Mouse (Mus musculus): ENCODE results near the gene Agap1. TPM values are rescaled to one million over a fixed set of nuclear protein-coding genes. Genes with fewer than 3 reads are reported as not detected.

Agap1 gene
- polyA plus RNA-seq, 1 experiment from 2014 or later, result 8.7 TPM

DNA sequence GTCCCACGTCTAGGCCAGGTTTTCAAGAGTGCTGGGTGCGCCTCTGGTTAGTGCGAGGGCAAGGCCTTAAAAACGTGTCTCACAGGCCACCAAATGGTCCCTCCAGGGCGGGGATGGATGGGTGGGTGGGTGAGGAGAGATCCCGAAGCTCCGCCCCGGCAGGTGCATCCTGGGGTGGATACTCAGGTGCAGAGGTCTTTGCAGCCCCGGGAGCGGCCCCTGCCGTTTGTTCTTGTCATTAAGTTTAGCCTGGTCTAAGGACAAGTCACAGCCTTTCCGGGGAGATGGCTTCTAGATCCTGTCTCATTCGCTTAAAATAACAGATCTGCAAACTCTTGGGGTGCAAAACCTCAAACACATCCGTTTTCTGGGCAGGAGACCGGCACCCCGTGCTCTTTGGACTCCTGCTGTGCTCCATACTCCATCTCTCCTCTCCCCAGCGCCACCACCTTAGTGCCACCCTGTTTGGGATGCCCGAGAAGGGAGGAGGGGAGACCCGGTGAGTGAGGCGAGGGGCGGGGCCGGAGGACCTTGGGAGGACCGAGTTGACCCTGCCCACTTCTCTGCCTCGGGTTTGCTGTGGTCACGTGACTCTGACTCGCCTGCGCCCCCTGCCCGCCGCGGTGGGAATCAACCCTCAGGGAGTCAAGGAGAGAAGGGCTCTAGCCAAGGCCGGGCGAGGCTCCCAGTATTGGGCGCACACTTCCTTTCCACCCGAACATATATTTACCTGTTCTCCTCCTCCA is 485.5 kb downstream of the Agap1 start:
- H3K4me1 ChIP-seq (ENCODE audit: insufficient read depth, low read depth, low read length), result no peaks in the 10 kb centered on the region; the same call in 1 of the 2 replicates
- peak; percentile 84 for DNase-seq (ENCODE audit: low spot score)
- no peak for TF ChIP-seq EP300 (IDR thresholded peaks at IDR 0.05)
- peak; percentile 88 for TF ChIP-seq CTCF (IDR thresholded peaks at IDR 0.05)
- H3K36me3 ChIP-seq (ENCODE audit: insufficient read depth, low read length), result no peaks in the 10 kb centered on the region
- no peak overlapping the region for H3K27ac ChIP-seq (ENCODE audit: low read length)
- peaks cover 71% of the 10 kb centered on the region for H3K27me3 ChIP-seq (replicated peaks; ENCODE audit: insufficient read depth, low read length)
- no peak overlapping the region for H3K4me3 ChIP-seq (ENCODE audit: low read depth, low read length)
- no peak overlapping the region for H3K9ac ChIP-seq (replicated peaks; ENCODE audit: low read depth)
- WGBS, result 4% methylated on average over 33 of the region's 34 CpGs
- peak; percentile 59 for ATAC-seq
- no peaks in the 10 kb centered on the region for H3K9me3 ChIP-seq (ENCODE audit: low read length)
- H3K4me2 ChIP-seq (replicated peaks; ENCODE audit: low read depth, low read length), result no peak overlapping the region

DNA sequence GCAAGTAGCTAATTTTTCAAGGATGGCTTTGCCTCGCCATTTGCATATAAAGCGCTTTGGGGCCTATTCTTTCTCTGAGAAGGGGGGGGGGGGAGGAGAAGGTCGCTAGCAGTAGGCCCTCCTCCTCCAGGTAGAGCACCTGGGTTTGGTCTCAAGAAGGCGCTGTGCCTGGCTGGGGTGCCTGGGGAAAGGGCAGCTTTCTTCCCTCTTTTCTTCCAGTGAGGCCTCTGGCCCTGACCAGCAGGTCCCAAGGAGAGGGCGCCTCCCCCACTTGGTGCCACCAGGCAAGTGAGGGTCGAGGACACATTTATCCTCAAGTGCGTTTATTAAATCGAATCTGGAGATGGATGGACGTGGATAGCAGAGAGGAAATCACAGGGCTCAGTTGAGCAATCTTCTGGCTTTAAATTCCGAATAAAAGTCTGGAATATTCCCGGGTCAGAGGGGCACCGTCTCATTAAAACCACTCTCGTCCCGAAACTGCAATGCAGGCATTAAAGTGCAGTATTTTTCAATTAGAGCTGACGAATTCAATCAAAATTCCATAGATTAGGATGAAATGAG is 486.4 kb downstream of the Agap1 start:
- H3K36me3 ChIP-seq (ENCODE audit: insufficient read depth, low read length), result no peaks in the 10 kb centered on the region
- 18% methylated on average over 15 of the region's 15 CpGs for WGBS
- DNase-seq (ENCODE audit: low spot score) (no peak), ATAC-seq (no peak)
- no peak overlapping the region for H3K4me3 ChIP-seq (ENCODE audit: low read depth, low read length)
- H3K4me1 ChIP-seq (ENCODE audit: insufficient read depth, low read depth, low read length), result no peaks in the 10 kb centered on the region; the same call in 1 of the 2 replicates
- H3K9ac ChIP-seq (replicated peaks; ENCODE audit: low read depth), result no peak overlapping the region
- no peaks in the 10 kb centered on the region for H3K9me3 ChIP-seq (ENCODE audit: low read length)
- H3K4me2 ChIP-seq (replicated peaks; ENCODE audit: low read depth, low read length), result no peak overlapping the region
- no peak overlapping the region for H3K27ac ChIP-seq (ENCODE audit: low read length)
- TF ChIP-seq CTCF (IDR thresholded peaks at IDR 0.05) (no peak), EP300 (IDR thresholded peaks at IDR 0.05) (no peak)
- H3K27me3 ChIP-seq (replicated peaks; ENCODE audit: insufficient read depth, low read length), result peaks cover 62% of the 10 kb centered on the region

GRCm38 (mm10) chr1:89941701-89942381 is 487.2 kb downstream of the Agap1 start:
- TF ChIP-seq CTCF (IDR thresholded peaks at IDR 0.05) (no peak), EP300 (IDR thresholded peaks at IDR 0.05) (no peak)
- Histone ChIP-seq H3K27ac (ENCODE audit: low read length) (no peak overlapping the region), H3K4me2 (replicated peaks; ENCODE audit: low read depth, low read length) (0 out of 2 replicates have a peak overlapping the region, but pooled peaks have one; percentile 25), H3K9ac (replicated peaks; ENCODE audit: low read depth) (no peak overlapping the region), H3K27me3 (replicated peaks; ENCODE audit: insufficient read depth, low read length) (peaks cover 54% of the 10 kb centered on the region), H3K4me3 (ENCODE audit: low read depth, low read length) (no peak overlapping the region; the same call in 1 of the 2 replicates), H3K4me1 (ENCODE audit: insufficient read depth, low read depth, low read length) (no peaks in the 10 kb centered on the region; the same call in 1 of the 2 replicates), H3K36me3 (ENCODE audit: insufficient read depth, low read length) (no peaks in the 10 kb centered on the region), H3K9me3 (ENCODE audit: low read length) (no peaks in the 10 kb centered on the region)
- ATAC-seq (no peak), DNase-seq (ENCODE audit: low spot score) (no peak)
- 2% methylated on average over 39 of the region's 40 CpGs for WGBS

DNA sequence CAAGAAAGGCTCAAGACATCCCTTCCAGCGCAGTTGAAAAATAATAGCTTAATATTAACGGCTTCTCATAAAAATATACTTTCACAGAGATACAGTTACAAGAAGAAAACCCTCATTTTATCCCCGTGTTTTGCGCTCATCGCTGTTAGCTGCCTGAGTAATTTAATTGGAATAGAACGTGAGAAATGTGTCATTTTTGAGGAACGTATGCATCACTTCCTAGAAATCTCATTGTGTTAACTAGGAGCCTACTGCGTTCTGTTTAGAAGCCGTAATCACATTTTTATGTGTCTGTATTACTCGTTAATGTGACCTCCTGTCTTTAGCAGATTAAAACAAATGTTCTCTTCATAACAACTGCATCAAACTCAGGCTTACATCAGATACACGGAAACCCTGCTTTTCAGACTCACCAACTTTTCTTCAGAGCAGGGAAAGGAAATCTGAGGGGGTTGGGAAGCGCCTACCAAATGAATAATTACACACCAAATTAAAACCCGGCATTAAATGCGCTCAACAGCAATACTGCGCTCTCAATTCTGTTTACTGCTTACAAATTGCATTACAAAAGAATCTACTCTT is 487.9 kb downstream of the Agap1 start:
- no peak for TF ChIP-seq EP300 (IDR thresholded peaks at IDR 0.05)
- no peak for TF ChIP-seq CTCF (IDR thresholded peaks at IDR 0.05)
- no peaks in the 10 kb centered on the region; the same call in 1 of the 2 replicates for H3K4me1 ChIP-seq (ENCODE audit: insufficient read depth, low read depth, low read length)
- no peaks in the 10 kb centered on the region for H3K36me3 ChIP-seq (ENCODE audit: insufficient read depth, low read length)
- H3K4me2 ChIP-seq (replicated peaks; ENCODE audit: low read depth, low read length), result 0 out of 2 replicates have a peak overlapping the region, but pooled peaks have one; percentile 25
- no peak overlapping the region for H3K9ac ChIP-seq (replicated peaks; ENCODE audit: low read depth)
- no peak for DNase-seq (ENCODE audit: low spot score)
- peaks cover 48% of the 10 kb centered on the region for H3K27me3 ChIP-seq (replicated peaks; ENCODE audit: insufficient read depth, low read length)
- no peak overlapping the region for H3K4me3 ChIP-seq (ENCODE audit: low read depth, low read length)
- no peaks in the 10 kb centered on the region for H3K9me3 ChIP-seq (ENCODE audit: low read length)
- H3K27ac ChIP-seq (ENCODE audit: low read length), result no peak overlapping the region
- ATAC-seq, result no peak
- WGBS, result 9% methylated on average over 15 of the region's 15 CpGs

GRCm38 (mm10) chr1:89943202-89943601 is 488.6 kb downstream of the Agap1 start:
- DNase-seq (ENCODE audit: low spot score), result peak; percentile 80
- Histone ChIP-seq H3K4me1 (ENCODE audit: insufficient read depth, low read depth, low read length) (no peaks in the 10 kb centered on the region; the same call in 1 of the 2 replicates), H3K27me3 (replicated peaks; ENCODE audit: insufficient read depth, low read length) (peaks cover 42% of the 10 kb centered on the region), H3K9me3 (ENCODE audit: low read length) (no peaks in the 10 kb centered on the region), H3K9ac (replicated peaks; ENCODE audit: low read depth) (no peak overlapping the region), H3K36me3 (ENCODE audit: insufficient read depth, low read length) (no peaks in the 10 kb centered on the region), H3K4me3 (ENCODE audit: low read depth, low read length) (no peak overlapping the region), H3K4me2 (replicated peaks; ENCODE audit: low read depth, low read length) (no peak overlapping the region), H3K27ac (ENCODE audit: low read length) (no peak overlapping the region)
- ATAC-seq, result peak; percentile 62
- TF ChIP-seq EP300 (IDR thresholded peaks at IDR 0.05) (no peak), CTCF (IDR thresholded peaks at IDR 0.05) (peak; percentile 90)
- 2% methylated on average over 16 of the region's 16 CpGs for WGBS
